Mouse (Mus musculus) testis, adult 2 months (tissue): ENCODE measurements around the gene Miga1.

ENCODE experiments used
- CTCF ChIP-seq: fragments of 200-500 bp; IDR thresholded peaks from 2 replicates; pipeline ENCODE4 v1.5.1; 2012; ENCODE audit warnings: low read depth, mild to moderate bottlenecking, inconsistent platforms, low read length, moderate library complexity; ENCODE audit not compliant: control insufficient read depth, insufficient read depth, insufficient replicate concordance
- POLR2A ChIP-seq: fragments of 200-500 bp; IDR thresholded peaks from 2 replicates; pipeline ENCODE4 v1.6.1; 2012; ENCODE audit warnings: low read depth, mild to moderate bottlenecking, inconsistent platforms, low read length, moderate library complexity; ENCODE audit not compliant: control insufficient read depth

- TF ChIP-seq CTCF (no peak), POLR2A (no peak)
Observed at GRCm38 (mm10) chr3:152376063-152376462, 35.9 kb upstream of the Miga1 start.
